Comparison of ENCODE assay signal across 15 mouse cellular contexts in the genomic region with DNA sequence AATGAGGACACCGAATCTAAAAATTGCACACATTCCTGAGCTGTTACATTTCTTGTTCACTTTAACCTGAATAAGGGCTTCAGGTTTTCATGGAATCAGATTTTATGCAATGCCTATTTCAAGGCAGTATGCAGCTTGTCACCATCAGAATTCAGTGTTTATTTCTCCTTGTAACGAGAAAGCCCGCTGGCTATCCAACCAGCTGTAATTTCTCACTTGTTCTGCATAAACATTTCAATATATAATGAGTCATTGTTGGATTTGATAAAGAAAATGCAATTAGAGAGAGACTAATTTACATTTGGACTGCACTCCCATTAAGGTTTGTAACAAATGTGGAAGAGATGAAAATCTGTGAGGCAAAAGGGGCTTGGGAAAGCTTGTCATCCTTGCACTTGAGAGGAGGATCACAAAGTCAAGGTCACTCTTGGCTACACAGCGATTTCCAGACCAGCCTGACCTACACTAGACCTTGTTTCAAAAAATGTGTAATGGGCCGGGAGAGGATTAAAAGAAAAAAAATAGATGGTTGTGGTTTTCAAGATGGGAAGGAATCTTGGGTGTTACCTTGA. TPM values are rescaled to one million over a fixed set of nuclear protein-coding genes. Genes with fewer than 3 reads are reported as not detected.
"Had no signal": no experiment of that assay in that cellular context is flagged by ENCODE, and none has a peak within 500 bp of the region (broad histone marks: within the 10 kb centered on the region; RNA-seq: fewer than 3 reads in every experiment).

No protein-coding gene starts in this region.

- ATAC-seq: midbrain, embryonic 13.5 days had no signal

- H3K36me3 ChIP-seq: limb, embryonic 10.5 days; liver, embryonic 15.5 days; midbrain, embryonic 13.5 days; stomach, embryonic 15.5 days had no signal

- H3K27me3 ChIP-seq: liver, embryonic 15.5 days; midbrain, embryonic 13.5 days; stomach, embryonic 15.5 days had no signal

- H3K9ac ChIP-seq: liver, embryonic 15.5 days; midbrain, embryonic 13.5 days; stomach, embryonic 15.5 days had no signal

- H3K4me2 ChIP-seq: liver, embryonic 11.5 days; liver, embryonic 15.5 days; midbrain, embryonic 13.5 days; stomach, embryonic 15.5 days had no signal

- H3K4me3 ChIP-seq: left cerebral cortex, adult 2 months; limb, embryonic 10.5 days; liver, embryonic 15.5 days; midbrain, embryonic 13.5 days; stomach, embryonic 15.5 days had no signal

- DNase-seq: kidney, adult 9 months; kidney, postnatal 10 days; kidney, postnatal 4 days; lung, adult 2 months; lung, postnatal 36 days; right cerebral cortex, postnatal 14 days; thymus, adult 18-20 months; thymus, postnatal 14 days had no signal

- H3K4me1 ChIP-seq: limb, embryonic 10.5 days; liver, embryonic 15.5 days; midbrain, embryonic 13.5 days; stomach, embryonic 15.5 days had no signal

- H3K27ac ChIP-seq: left cerebral cortex, adult 2 months; limb, embryonic 10.5 days; liver, embryonic 15.5 days; midbrain, embryonic 13.5 days had no signal

- H3K9me3 ChIP-seq: limb, embryonic 10.5 days; liver, embryonic 15.5 days; midbrain, embryonic 13.5 days; stomach, embryonic 15.5 days had no signal

RNA-seq across cellular contexts. Expression of gene Gpr63, which starts 46.1 kb away (rescaled TPM):
- total RNA-seq: megakaryocyte progenitor cell, adult 5-6 weeks had no signal
- polyA plus RNA-seq: liver, embryonic 15.5 days had no signal
